Mouse (Mus musculus): ENCODE data around the gene Anks1. TPM values are rescaled to one million over a fixed set of nuclear protein-coding genes. Genes with fewer than 3 reads are reported as not detected.
"Not testable (repeated sequence)": the region's sequence is repeated elsewhere in the genome, so short reads cannot be mapped to it uniquely, and the experiment has no call there.

Anks1 gene
- polyA plus RNA-seq, 1 experiment from 2014 or later, result 46.9 TPM

DNA sequence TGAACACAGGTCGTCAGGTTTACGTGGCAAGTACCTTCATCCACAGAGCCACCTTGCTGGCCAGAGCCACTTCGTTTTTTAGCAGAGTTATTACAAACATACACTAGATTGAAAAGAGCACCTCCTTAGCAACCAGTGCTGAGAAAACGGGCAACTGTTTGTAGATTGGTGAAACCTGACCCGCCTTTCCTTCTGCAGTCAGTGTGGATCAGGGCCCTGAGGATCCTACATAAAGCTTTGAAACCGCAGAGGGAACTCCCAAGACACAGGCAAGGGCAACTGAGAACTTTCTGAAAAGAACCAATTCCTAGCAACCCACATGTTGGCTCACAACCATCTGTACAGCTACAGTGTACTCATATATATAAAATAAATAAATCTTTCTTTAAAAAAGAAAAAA, 44.0 kb downstream of the Anks1 start:
- WGBS, result 72% methylated on average over 6 of the region's 6 CpGs

DNA sequence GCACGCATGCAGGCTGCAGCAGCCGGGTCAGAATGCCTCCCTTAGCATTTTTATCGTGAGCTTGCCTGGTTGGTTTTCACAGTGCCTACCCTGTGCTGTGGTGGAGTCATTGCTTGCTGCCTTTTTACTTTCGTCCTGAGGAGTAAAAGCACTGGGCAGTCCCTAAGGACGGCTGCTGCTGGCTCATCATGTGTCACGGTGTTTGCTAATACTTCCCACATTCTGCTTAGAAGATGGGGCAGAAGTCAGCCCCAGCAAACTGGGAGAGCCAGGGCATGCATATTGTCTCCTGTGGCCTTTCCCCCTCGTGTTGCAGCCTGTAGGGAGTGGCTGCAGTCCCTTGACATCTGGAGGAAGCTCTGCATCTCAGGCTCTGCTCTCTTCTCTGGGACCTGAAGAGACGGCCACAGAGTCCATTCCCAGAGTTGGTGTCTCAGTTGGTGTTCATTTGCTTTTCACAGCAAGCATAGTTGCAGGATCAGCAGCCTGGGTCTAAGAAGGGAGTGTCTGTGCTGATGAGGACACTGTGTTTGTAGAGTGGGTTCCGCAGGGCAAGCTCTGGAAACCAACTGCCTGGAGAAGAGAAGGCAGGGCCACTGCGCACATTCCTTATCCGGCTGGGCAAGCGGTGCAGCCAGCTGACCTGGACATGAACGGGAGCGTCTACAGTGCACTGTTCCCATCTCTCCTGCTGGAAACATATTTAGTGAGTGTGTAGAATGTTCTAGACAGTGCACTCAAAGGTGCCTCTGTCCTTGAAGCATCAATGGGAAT, 45.7 kb downstream of the Anks1 start:
- ATAC-seq (ENCODE audit: insufficient read depth, low FRiP score, low TSS enrichment) (no peak), DNase-seq (ENCODE audit: low spot score) (no peak)
- Histone ChIP-seq H3K9ac (ENCODE audit: low read length) (no peak overlapping the region), H3K4me3 (ENCODE audit: low read depth, low read length) (no peak overlapping the region), H3K27ac (ENCODE audit: low read depth, low read length) (no peak overlapping the region), H3K27me3 (ENCODE audit: control insufficient read depth, insufficient read depth, low read length) (no peaks in the 10 kb centered on the region), H3K4me1 (ENCODE audit: control insufficient read depth, insufficient read depth, low read length) (no peaks in the 10 kb centered on the region), H3K9me3 (ENCODE audit: control insufficient read depth, low read length) (no peaks in the 10 kb centered on the region), H3K4me2 (ENCODE audit: low read depth) (no peak overlapping the region), H3K36me3 (ENCODE audit: control insufficient read depth, insufficient read depth, low read length) (no peaks in the 10 kb centered on the region)
- WGBS, result 64% methylated on average over 14 of the region's 14 CpGs

More for the DNA sequence above, 44.0 kb downstream of the Anks1 start:
- no peaks in the 10 kb centered on the region for H3K4me1 ChIP-seq (ENCODE audit: control insufficient read depth, insufficient read depth, low read length)
- H3K4me2 ChIP-seq (ENCODE audit: low read depth), result no peak overlapping the region
- H3K9ac ChIP-seq (ENCODE audit: low read length), result no peak overlapping the region
- ATAC-seq (ENCODE audit: insufficient read depth, low FRiP score, low TSS enrichment) (no peak), DNase-seq (ENCODE audit: low spot score) (no peak)
- H3K27ac ChIP-seq (ENCODE audit: low read depth, low read length), result no peak overlapping the region
- H3K36me3 ChIP-seq (ENCODE audit: control insufficient read depth, insufficient read depth, low read length), result no peaks in the 10 kb centered on the region
- no peaks in the 10 kb centered on the region for H3K9me3 ChIP-seq (ENCODE audit: control insufficient read depth, low read length)
- H3K27me3 ChIP-seq (ENCODE audit: control insufficient read depth, insufficient read depth, low read length), result no peaks in the 10 kb centered on the region
- no peak overlapping the region for H3K4me3 ChIP-seq (ENCODE audit: low read depth, low read length)

DNA sequence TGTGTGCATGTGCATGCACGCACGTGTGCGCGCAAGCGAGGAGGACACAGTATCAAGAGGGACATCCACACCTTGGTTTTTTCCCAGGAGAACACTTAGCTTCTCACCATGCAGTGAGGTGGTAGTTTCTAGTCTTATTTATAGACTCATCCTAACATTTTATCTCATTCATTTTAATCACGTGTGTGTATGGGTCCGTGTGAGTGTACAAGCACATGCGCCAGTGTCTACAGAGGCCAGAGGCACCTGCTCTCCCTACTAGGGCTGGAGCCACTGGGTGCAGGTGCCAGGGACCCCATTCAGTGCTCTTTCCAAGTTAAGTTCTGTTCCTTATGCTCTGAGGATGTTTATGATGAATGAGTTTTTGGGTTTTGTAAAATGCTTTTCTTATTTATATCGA, 48.5 kb downstream of the Anks1 start:
- no peaks in the 10 kb centered on the region; the same call in 1 of the 2 replicates for H3K36me3 ChIP-seq (ENCODE audit: control insufficient read depth, insufficient read depth, low read length)
- WGBS, result 92% methylated on average over 9 of the region's 9 CpGs
- no peak overlapping the region for H3K27ac ChIP-seq (ENCODE audit: low read depth, low read length)
- ATAC-seq (ENCODE audit: insufficient read depth, low FRiP score, low TSS enrichment) (no peak), DNase-seq (ENCODE audit: low spot score) (no peak)
- no peak overlapping the region for H3K4me2 ChIP-seq (ENCODE audit: low read depth)
- no peaks in the 10 kb centered on the region for H3K27me3 ChIP-seq (ENCODE audit: control insufficient read depth, insufficient read depth, low read length)
- H3K9ac ChIP-seq (ENCODE audit: low read length), result no peak overlapping the region
- H3K4me3 ChIP-seq (ENCODE audit: low read depth, low read length), result no peak overlapping the region
- no peaks in the 10 kb centered on the region for H3K4me1 ChIP-seq (ENCODE audit: control insufficient read depth, insufficient read depth, low read length)
- no peaks in the 10 kb centered on the region for H3K9me3 ChIP-seq (ENCODE audit: control insufficient read depth, low read length)

DNA sequence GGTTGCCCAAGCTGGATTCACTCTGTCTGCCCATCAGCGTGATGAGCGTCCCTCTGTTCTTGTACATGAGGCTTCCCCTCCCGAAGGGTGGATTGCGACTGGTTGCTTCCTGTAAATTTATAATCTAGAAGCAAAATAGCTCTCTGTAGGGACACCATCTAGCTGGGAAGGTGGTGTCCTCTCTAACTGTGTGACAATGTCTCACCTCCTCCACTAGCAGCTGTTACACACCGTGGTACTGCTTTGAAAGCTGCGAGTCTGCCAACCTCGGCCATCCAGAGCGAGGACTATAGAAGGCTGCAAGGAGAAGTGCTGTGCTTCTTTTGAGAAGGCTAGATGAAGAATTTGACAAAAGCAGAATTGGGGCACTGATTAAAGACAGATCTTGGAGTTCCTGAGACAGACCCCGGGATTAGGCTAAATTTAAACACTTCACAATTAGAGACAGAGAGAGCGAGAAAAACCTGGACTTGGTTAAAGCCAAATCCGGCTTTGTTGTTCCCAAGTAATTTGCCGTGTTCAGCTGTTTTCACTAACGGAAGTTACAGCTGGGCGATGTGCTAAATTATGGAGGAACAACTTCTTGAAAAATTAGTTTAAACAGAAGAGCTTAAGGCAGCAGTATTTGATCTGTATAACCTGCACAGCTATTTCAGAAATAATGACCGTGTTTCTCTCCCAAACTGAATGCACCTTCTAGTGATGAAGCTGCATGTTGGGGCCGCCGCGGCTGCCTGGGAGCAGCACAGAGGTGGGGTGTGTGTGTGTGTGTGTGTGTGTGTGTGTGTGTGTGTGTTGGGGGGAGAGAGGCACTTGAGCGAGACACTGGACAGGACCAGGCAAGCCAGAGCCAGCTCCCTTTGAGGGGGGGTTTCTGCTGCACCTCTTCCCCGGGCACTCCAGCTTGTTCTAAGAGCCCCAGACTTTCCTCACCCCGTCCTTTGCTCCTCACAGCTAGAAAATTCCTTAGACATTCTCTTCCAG, 51.3 kb downstream of the Anks1 start:
- H3K9me3 ChIP-seq (ENCODE audit: control insufficient read depth, low read length), result no peaks in the 10 kb centered on the region
- no peaks in the 10 kb centered on the region for H3K4me1 ChIP-seq (ENCODE audit: control insufficient read depth, insufficient read depth, low read length)
- ATAC-seq (ENCODE audit: insufficient read depth, low FRiP score, low TSS enrichment) (no peak), DNase-seq (ENCODE audit: low spot score) (no peak)
- H3K27me3 ChIP-seq (ENCODE audit: control insufficient read depth, insufficient read depth, low read length), result no peaks in the 10 kb centered on the region
- no peaks in the 10 kb centered on the region; the same call in 1 of the 2 replicates for H3K36me3 ChIP-seq (ENCODE audit: control insufficient read depth, insufficient read depth, low read length)
- H3K9ac ChIP-seq (ENCODE audit: low read length), result no peak overlapping the region
- no peak overlapping the region for H3K27ac ChIP-seq (ENCODE audit: low read depth, low read length)
- no peak overlapping the region for H3K4me3 ChIP-seq (ENCODE audit: low read depth, low read length)
- no peak overlapping the region for H3K4me2 ChIP-seq (ENCODE audit: low read depth)
- 85% methylated on average over 20 of the region's 21 CpGs for WGBS

DNA sequence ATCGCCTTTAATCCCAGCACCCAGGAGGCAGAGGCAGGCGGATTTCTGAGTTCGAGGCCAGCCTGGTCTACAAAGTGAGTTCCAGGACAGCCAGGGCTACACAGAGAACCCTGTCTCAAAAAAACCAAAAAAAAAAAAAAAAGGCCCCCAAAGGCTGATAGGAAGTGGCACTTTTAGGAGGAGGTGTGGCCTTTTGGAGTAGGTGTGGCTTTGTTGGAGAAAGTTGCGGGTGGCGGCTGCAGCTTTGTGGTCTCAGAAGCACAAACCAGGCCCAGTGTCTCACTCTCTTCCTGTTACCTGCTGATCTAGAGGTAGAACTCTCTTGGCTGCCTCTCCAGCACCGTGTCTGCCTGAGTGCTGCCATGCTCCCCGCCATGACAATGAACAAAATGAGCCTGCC, 54.0 kb downstream of the Anks1 start:
- not testable (repeated sequence) for H3K27ac ChIP-seq (ENCODE audit: low read depth, low read length); H3K4me1 ChIP-seq (ENCODE audit: control insufficient read depth, insufficient read depth, low read length); H3K4me2 ChIP-seq (ENCODE audit: low read depth); H3K36me3 ChIP-seq (ENCODE audit: control insufficient read depth, insufficient read depth, low read length); H3K9ac ChIP-seq (ENCODE audit: low read length); H3K27me3 ChIP-seq (ENCODE audit: control insufficient read depth, insufficient read depth, low read length); H3K9me3 ChIP-seq (ENCODE audit: control insufficient read depth, low read length); H3K4me3 ChIP-seq (ENCODE audit: low read depth, low read length); DNase-seq (ENCODE audit: low spot score); ATAC-seq (ENCODE audit: insufficient read depth, low FRiP score, low TSS enrichment)
- WGBS, result 92% methylated on average over 7 of the region's 7 CpGs

DNA sequence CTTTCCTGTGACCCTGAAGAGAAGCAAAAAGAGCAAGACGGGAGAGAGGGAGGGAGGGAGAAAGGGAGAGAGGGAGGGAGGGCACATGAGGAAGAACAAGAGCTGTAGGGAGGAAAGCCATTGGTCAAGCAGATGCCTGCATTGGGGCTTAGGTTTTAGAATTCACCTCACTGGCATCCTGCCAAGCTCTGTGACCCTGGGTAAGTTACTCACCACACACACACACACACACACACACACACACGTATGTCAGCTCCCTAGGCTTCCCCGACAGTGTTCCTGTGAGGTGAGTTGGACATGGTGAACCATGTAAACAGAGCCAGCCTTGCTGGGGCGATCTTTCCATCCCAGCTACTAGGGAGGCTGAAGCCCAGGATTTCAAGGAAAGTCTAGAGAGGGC, 55.5 kb downstream of the Anks1 start:
- Histone ChIP-seq H3K4me1 (ENCODE audit: control insufficient read depth, insufficient read depth, low read length) (no peaks in the 10 kb centered on the region), H3K36me3 (ENCODE audit: control insufficient read depth, insufficient read depth, low read length) (no peaks in the 10 kb centered on the region; the same call in 1 of the 2 replicates), H3K4me2 (ENCODE audit: low read depth) (no peak overlapping the region), H3K27ac (ENCODE audit: low read depth, low read length) (no peak overlapping the region), H3K27me3 (ENCODE audit: control insufficient read depth, insufficient read depth, low read length) (no peaks in the 10 kb centered on the region), H3K4me3 (ENCODE audit: low read depth, low read length) (no peak overlapping the region), H3K9ac (ENCODE audit: low read length) (no peak overlapping the region), H3K9me3 (ENCODE audit: control insufficient read depth, low read length) (no peaks in the 10 kb centered on the region)
- WGBS, result 67% methylated on average over 4 of the region's 4 CpGs
- DNase-seq (ENCODE audit: low spot score) (no peak), ATAC-seq (ENCODE audit: insufficient read depth, low FRiP score, low TSS enrichment) (no peak)

DNA sequence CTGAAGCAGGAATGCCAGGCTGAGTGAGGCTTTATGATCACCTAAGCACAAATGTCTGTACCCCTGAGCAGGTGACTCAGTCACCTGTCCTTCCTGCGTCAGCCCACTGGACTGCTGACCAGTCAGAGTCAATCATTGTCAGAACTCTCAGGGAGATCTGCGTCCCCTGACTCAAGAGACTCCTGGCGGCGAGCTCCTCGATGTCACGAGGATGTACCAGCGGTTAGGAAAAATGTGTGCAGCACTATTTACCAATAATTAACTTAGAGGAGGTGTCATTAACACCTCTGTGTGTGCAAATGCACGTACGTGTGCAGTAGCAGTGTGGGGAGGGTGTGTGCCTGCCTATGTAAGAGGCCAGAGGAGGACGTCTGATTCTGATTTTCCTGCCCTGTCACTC, 56.2 kb downstream of the Anks1 start:
- H3K27me3 ChIP-seq (ENCODE audit: control insufficient read depth, insufficient read depth, low read length), result no peaks in the 10 kb centered on the region
- H3K27ac ChIP-seq (ENCODE audit: low read depth, low read length), result no peak overlapping the region
- no peak overlapping the region for H3K9ac ChIP-seq (ENCODE audit: low read length)
- H3K4me2 ChIP-seq (ENCODE audit: low read depth), result no peak overlapping the region
- H3K9me3 ChIP-seq (ENCODE audit: control insufficient read depth, low read length), result no peaks in the 10 kb centered on the region
- no peak for DNase-seq (ENCODE audit: low spot score)
- no peak overlapping the region for H3K4me3 ChIP-seq (ENCODE audit: low read depth, low read length)
- no peak for ATAC-seq (ENCODE audit: insufficient read depth, low FRiP score, low TSS enrichment)
- H3K36me3 ChIP-seq (ENCODE audit: control insufficient read depth, insufficient read depth, low read length), result no peaks in the 10 kb centered on the region
- WGBS, result 80% methylated on average over 10 of the region's 10 CpGs
- H3K4me1 ChIP-seq (ENCODE audit: control insufficient read depth, insufficient read depth, low read length), result no peaks in the 10 kb centered on the region

DNA sequence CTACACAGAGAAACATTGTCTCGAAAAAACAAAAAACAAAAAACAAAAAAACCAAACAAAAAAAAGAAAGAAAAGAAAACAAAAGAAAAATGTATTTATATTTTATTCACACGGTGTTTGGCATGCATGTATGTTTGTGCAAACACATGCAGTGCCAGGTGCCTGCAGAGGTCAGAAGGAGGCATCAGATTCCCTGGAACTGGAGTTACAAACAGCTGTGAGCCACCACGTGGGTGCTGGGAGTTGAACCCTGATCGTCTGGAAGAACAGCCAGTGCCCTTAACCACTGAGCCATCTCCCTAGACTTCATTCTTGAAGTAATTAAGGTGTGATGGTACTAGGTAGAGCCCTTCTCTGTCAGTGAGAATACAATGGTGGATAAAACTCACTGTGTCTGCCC, 57.0 kb downstream of the Anks1 start:
- no peak for DNase-seq (ENCODE audit: low spot score)
- no peak overlapping the region for H3K4me2 ChIP-seq (ENCODE audit: low read depth)
- H3K27me3 ChIP-seq (ENCODE audit: control insufficient read depth, insufficient read depth, low read length), result no peaks in the 10 kb centered on the region
- no peaks in the 10 kb centered on the region for H3K4me1 ChIP-seq (ENCODE audit: control insufficient read depth, insufficient read depth, low read length)
- no peak for ATAC-seq (ENCODE audit: insufficient read depth, low FRiP score, low TSS enrichment)
- H3K36me3 ChIP-seq (ENCODE audit: control insufficient read depth, insufficient read depth, low read length), result no peaks in the 10 kb centered on the region
- H3K9ac ChIP-seq (ENCODE audit: low read length), result no peak overlapping the region
- no peaks in the 10 kb centered on the region for H3K9me3 ChIP-seq (ENCODE audit: control insufficient read depth, low read length)
- H3K4me3 ChIP-seq (ENCODE audit: low read depth, low read length), result no peak overlapping the region
- no peak overlapping the region for H3K27ac ChIP-seq (ENCODE audit: low read depth, low read length)
- WGBS, result 79% methylated on average over 4 of the region's 4 CpGs

Measured in neural tube, embryonic 11.5 days (tissue).